Mouse (Mus musculus): Measurements from ENCODE around the gene Relb.

DNA sequence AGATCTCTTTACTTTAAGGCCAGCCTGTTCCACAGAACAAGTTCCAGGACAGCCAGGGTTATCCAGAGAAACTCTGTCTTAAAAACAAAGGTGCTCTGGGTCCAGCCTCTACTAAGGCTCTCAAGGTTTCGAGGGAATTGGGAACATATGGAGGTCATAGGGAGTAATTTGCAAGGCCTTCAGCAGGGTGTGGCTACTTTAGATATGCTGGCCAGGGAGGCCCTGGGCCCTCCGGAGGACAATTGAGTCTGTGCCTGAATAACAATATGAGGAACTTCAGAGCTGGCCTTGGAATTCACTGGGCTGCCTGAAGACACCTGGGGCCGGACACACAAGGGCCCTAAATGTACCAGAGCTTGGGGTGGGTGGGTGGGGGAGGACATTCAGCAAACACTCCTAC is 53.7 kb downstream of the Relb start:
- TF ChIP-seq POLR2A (IDR thresholded peaks at IDR 0.05; ENCODE audit: borderline replicate concordance, insufficient read depth, low read length) (no peak), CTCF (IDR thresholded peaks at IDR 0.05; ENCODE audit: borderline replicate concordance, insufficient read depth, low read depth, low read length) (no peak)
